Mouse (Mus musculus) spleen, postnatal 14 days (tissue): ENCODE measurements around the gene Ltbp1.
"Not testable (repeated sequence)": the region's sequence is repeated elsewhere in the genome, so short reads cannot be mapped to it uniquely, and the experiment has no call there.

Experiments used
- DNase-seq, 2 experiments: peaks; one replicate each; pipeline ENCODE4 v3.0.0; 2021 to 2022; ENCODE audit warnings: low spot score in 2 of 2

Gene Ltbp1

GRCm38 (mm10) chr17:75115594-75115993 lies 110.2 kb downstream of the Ltbp1 start:
- DNase-seq, result no peak

- no peak for DNase-seq
Measured at GRCm38 (mm10) chr17:75118896-75119295, 113.5 kb downstream of the Ltbp1 start.

GRCm38 (mm10) chr17:75119422-75119821 lies 114.1 kb downstream of the Ltbp1 start:
- DNase-seq, result no peak

DNA sequence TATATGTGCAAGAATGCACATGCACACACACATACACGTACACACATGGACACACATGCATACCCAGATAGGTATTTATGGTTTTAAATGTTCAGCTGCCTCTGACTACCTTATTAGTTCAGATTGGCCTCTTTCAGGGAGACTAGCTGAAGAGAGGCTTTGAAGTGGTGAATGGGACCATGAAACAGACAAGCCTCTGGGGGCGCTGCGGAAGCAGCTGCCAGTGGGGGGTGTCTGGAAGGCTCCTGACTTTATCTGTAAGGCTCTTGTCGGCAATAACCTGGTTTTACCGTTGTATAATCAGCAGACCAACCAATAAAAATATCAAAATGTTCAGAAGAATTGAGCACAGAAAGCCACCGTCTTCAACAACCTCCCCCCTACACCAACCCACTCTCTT lies 114.7 kb downstream of the Ltbp1 start:
- peak in 1 of 2 experiments; percentile 4 for DNase-seq

DNA sequence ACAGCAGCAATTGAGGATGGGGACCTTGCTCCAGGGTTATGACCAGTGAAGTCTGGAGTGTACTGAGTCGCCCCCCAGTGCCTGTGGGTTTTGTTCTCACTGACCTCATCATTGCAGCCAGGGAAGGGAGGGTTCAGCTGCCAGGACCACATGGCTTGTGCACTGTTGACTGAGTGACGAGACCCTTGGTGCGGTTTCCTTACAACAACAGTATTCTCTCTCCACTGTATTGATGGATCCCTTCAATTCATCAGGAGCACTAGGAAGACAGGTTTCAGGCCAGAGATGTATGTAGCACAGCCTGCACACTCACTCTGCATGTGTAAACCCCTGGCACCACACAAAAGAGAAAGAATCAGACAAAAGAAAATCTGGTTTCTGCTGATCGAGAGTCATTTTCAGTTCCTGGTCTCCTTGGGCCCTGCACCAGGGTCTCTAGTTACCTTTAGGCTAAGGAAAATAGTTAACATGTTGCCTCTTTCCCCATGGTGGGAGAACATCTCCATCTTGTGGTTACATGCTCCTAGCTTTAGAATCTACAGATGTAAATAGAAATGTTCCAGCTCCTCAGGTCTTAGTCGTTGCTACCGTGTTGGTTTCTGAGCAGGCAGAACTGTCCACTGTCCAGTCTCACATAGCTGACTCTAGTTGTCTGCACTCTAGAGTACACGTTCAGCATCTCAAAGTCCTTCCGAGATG lies 117.4 kb downstream of the Ltbp1 start:
- DNase-seq, result no peak

GRCm38 (mm10) chr17:75128337-75128935 lies 123.1 kb downstream of the Ltbp1 start:
- peak in 1 of 2 experiments; percentile 17 for DNase-seq

GRCm38 (mm10) chr17:75133983-75134382 lies 128.6 kb downstream of the Ltbp1 start:
- DNase-seq, result no peak

GRCm38 (mm10) chr17:75139731-75140130 lies 134.4 kb downstream of the Ltbp1 start:
- DNase-seq, result no peak

DNA sequence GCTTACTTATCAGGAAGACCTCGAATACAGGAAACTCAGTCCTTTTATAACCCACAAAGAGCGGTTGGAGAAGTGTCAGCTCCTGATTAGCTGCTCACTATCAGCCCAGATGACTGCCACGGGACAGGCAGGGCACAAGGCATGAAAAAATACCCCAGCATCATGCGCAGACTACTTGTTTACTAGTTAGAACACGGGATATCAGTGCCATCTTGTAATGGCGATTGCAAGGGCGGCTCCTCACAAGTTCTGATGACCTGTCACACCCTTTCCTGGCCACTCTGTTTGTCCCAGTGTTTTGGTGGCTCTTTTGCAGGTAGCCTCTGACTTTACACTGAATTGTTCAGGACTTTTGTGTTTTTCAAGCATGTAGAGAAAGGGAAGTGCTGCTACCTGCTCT lies 137.5 kb downstream of the Ltbp1 start:
- DNase-seq, result not testable (repeated sequence)

DNA sequence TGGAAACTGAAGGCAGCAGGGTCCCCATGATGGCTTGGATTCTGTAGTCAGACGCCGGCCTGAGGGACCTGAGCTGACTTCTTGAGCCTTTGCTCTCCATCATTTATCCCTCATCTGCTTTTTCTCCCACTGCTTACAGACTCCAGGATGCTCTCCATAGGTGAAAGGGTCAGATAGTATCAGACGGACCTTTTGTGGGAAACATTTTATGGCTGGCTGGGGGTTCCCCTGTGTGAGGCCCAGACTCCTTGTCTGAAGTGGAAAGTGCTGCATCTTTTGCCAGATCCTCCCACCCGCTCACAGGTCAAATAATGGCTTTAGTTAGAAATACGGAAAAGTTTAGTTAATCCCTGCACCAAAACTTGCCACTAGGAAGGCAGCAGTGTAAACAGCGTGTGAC lies 138.6 kb downstream of the Ltbp1 start:
- no peak for DNase-seq

DNA sequence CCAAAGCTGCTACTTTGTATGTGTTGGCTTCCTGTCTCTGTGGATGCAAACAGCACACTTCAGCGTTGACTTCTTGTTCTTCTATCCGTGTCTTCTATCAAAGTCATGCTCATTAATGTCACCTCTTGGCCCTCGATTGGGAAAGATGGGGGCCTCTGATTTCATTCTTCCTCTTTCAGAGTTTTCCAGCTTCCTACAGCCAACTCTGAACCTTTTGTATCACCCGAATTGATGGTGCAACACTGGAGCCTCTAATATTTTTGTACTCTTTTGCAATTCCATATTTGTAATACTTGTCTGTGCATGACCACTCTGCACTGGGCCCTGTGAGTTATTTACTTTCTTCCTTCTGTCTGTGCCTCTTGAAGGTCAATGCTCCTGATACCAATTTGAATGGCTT lies 141.8 kb downstream of the Ltbp1 start:
- DNase-seq, result no peak

DNA sequence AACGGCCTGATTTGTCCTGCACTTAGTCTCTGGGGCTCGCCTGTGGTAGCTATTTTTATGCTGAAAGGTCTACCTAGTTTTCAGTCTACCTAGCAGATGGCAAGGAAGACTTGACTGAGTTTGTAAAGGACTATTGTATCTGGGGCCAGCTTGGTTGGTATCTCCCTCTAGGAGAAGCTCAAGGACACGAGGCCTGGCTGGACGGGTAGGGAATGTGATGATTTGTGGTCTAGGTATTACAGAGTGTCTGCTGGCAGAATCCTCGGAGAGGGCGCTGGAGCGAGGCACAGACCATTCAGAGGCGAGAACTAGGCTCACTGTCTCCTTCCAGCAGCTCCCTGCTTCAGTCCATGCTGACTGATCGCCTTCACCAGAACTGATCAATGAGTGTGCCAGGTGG lies 146.4 kb downstream of the Ltbp1 start:
- no peak for DNase-seq

DNA sequence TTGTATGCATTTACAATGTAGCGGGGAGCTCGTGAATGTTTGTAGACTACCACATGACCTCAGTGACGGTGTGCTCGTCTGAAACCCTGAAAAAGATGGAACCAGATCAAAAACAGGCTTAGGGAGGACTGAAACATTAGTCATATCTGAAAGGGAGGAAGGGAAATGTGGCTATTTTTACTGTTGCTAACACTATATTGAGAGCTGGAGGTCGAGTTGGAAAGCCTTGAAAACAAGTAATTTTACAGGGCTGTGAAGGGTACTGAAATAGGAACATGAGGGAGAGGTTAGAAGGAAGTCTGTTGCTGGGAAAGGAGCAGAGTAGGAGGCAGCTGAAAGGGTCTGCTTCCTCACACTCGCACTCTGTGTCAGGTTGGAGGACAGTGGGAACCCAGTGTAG lies 147.7 kb downstream of the Ltbp1 start:
- no peak for DNase-seq

DNA sequence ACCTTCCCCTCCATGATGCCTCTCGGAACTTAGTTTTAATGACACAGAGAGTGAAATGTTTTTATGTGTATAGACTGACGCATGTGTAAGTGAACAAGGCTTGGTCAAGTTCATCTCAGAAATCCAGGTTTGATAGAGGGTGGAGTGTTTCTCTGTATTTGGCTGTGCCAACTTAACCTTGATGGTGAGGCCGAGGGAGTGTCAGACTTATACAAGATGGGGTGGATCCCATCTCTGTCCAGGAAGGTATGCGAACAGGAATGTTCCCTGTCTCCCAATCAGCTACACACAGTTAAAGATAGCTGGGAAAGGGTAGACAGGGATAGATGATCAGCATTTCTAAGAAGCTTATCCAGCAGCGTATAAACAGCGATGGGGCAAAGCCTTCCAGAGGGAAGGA lies 153.0 kb downstream of the Ltbp1 start:
- DNase-seq, result no peak

DNA sequence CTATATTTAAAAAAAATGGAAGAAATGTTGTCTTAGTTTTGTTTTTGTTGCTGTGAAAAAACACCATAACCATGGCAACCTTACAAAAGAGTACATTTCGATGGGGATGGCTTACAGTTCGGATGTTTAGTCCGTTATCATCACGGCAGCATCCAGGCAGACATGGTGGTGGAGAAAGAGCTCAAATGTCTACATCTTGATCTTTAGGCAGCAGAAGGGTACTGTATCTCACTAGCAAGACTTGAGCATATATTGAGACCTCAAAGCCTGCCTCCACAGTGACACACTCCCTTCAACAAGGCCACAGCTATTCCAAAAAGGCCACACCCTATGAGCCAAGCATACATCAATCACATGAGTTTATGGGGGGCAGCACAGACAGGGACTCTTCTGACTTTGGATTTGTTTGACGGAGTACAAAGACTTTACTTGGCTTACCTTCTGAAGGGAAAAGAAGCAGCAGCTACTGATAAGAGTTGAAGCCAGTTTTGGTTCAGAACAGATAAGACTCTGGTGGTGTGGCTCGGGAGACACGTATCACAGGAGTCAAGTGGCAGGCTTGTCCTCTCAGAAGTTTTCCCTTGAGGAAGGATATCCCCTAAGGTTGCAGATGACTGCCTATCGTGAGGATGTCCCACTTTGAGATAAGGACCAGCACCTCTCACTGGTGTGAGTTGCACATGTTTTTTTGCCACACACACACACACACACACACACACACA lies 153.9 kb downstream of the Ltbp1 start:
- DNase-seq, result no peak

GRCm38 (mm10) chr17:75161062-75161461 lies 155.7 kb downstream of the Ltbp1 start:
- no peak for DNase-seq

- DNase-seq, result no peak
Measured at GRCm38 (mm10) chr17:75161931-75162330, 156.6 kb downstream of the Ltbp1 start.

DNA sequence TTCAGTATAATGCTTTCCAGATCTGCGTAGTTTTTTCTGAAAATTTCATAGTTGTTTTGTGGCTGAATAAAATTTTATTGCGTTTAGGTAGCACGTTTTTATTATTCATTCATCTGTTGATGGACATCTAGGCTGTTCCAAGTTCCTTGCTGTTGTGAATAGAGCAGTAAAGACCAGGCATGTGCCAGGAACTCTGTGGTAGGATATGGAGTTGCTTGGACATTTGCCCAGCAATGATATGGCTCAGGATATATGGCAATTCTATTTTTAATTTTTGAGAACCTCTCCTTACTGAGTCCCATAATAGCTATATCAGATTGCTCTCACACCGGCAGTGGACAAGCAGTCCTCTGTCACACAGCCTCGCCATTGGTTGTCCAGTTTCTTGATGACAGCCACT lies 159.2 kb downstream of the Ltbp1 start:
- no peak for DNase-seq

DNA sequence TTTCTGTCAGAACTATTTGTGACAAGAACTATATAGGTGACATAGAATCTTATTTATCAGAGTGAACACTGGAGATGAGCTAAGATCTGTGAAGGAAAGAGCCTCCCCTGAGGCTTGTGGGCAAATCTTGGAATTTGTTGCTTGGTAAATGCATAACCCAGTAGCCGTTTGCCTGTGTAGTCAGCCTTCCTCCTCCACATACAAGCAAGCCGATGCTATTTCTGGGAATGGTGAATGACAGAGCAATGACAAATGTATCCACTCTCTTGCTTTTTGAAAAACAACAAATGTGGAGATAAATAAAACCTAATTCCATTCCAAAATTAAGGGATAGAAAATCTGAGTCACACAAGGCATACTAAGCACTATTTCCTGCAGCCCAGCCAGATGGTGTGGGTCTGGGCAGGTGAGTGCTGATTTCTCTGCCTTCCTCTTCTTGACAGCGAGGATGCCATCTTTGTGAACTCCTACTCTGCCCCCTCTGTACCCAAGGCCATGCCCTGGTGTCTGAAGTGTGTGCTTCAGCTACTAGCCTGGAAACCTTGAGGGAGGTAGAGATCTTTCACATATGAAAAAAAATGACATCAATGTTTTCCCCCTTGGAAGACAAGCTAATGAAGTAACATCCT lies 163.3 kb downstream of the Ltbp1 start:
- DNase-seq, result no peak

DNA sequence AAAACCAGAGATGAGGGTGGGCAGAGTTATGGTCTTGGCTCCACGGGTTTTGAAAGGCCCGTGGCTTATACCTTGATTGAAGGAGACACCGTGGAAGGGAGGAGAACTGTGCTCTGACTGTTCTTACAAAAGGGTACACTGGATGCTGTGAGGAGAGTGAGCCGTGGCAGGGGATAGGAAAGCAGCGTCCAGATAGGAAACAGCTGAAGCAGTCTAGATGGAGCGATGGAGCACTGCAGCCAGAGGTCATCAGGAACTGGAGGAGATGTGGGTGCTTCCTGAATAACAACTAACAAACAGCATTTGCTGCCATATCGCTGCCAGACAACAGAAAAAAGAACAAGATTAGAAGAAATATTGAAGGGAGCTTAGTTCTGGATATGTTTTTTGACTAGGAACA lies 166.3 kb downstream of the Ltbp1 start:
- DNase-seq, result no peak

- DNase-seq, result no peak
Measured at GRCm38 (mm10) chr17:75172685-75173205, 167.4 kb downstream of the Ltbp1 start.

- DNase-seq, result no peak
Measured at GRCm38 (mm10) chr17:75174501-75174900, 169.1 kb downstream of the Ltbp1 start.
